Mouse (Mus musculus) forebrain, embryonic 11.5 days (tissue): ENCODE data around the gene Rab17. TPM values are rescaled to one million over a fixed set of nuclear protein-coding genes. Genes with fewer than 3 reads are reported as not detected.

Source experiments
- ATAC-seq: fragments of 200-750 bp; cut with Nextera tagmentation; replicated peaks from 2 replicates; pipeline ENCODE4 v1.8.0; 2017; ENCODE audit warnings: moderate TSS enrichment; ENCODE audit not compliant: low FRiP score
- DNase-seq: peaks from one replicate; pipeline ENCODE4 v3.0.0-alpha.2; 2017; ENCODE audit warnings: low spot score
- H3K27ac ChIP-seq: fragments of 300-500 bp; sonication (generic); 2 replicates; pipeline ENCODE4 v1.5.1; 2014; ENCODE audit warnings: low read depth, low read length
- H3K27me3 ChIP-seq: fragments of 300-500 bp; sonication (generic); 2 replicates; pipeline ENCODE4 v1.6.1; 2014; ENCODE audit warnings: mild to moderate bottlenecking, low read length, mixed read lengths; ENCODE audit not compliant: control insufficient read depth, insufficient read depth
- H3K36me3 ChIP-seq: fragments of 300-500 bp; sonication (generic); 2 replicates; pipeline ENCODE4 v1.6.1; 2014; ENCODE audit warnings: mild to moderate bottlenecking, low read length, moderate library complexity, mixed read lengths; ENCODE audit not compliant: control insufficient read depth, insufficient read depth
- H3K4me1 ChIP-seq: fragments of 300-500 bp; sonication (generic); replicated peaks from 2 replicates; pipeline ENCODE4 v1.6.1; 2014; ENCODE audit warnings: low read length, mixed read lengths; ENCODE audit not compliant: control insufficient read depth, insufficient read depth
- H3K4me2 ChIP-seq: fragments of 300-500 bp; sonication (generic); 2 replicates; pipeline ENCODE4 v1.6.1; 2014; ENCODE audit warnings: low read depth, mild to moderate bottlenecking, low read length, moderate library complexity, mixed read lengths; ENCODE audit not compliant: severe bottlenecking
- H3K4me3 ChIP-seq: fragments of 300-500 bp; sonication (generic); 2 replicates; pipeline ENCODE4 v1.5.1; 2014; ENCODE audit warnings: low read depth, low read length
- H3K9ac ChIP-seq: fragments of 300-500 bp; sonication (generic); 2 replicates; pipeline ENCODE4 v1.6.1; 2014; ENCODE audit warnings: low read length
- H3K9me3 ChIP-seq: fragments of 300-500 bp; sonication (generic); 2 replicates; pipeline ENCODE4 v1.6.1; 2016; ENCODE audit warnings: low read length, mixed read lengths; ENCODE audit not compliant: control insufficient read depth
- WGBS: fragments of 180-500 bp; shearing (Covaris S2); extraction: QIAGEN DNeasy Blood & Tissue Kit; methylation state at CpG from one replicate; pipeline ENCODE4 v1.1.7; 2014; 5-methylcytosine and 5-hydroxymethylcytosine counted together
- polyA plus RNA-seq: library from polyadenylated mRNA; unstranded; fragments of >200 nt; fragmentation: Nextera tagmentation; extraction: Ambion mirVana; gene quantifications from 2 replicates; pipeline ENCODE4 v1.2.1, GENCODE M21; 2014

The Rab17 gene
- polyA plus RNA-seq, 1 experiment from 2014 or later, result not detected

GRCm38 (mm10) chr1:90933001-90933400 lies 36.5 kb downstream of the Rab17 start:
- Histone ChIP-seq H3K9me3 (no peaks in the 10 kb centered on the region), H3K27ac (no peak overlapping the region), H3K36me3 (no peaks in the 10 kb centered on the region), H3K9ac (no peak overlapping the region), H3K4me2 (no peak overlapping the region), H3K4me1 (peaks cover 3% of the 10 kb centered on the region; the same call in 1 of the 2 replicates), H3K4me3 (no peak overlapping the region), H3K27me3 (peaks cover 2% of the 10 kb centered on the region; the same call in 1 of the 2 replicates)
- DNase-seq (no peak), ATAC-seq (no peak)
- 78% methylated on average over 5 of the region's 5 CpGs for WGBS

- H3K27me3 ChIP-seq, result peaks cover 3% of the 10 kb centered on the region; the same call in 1 of the 2 replicates
- ATAC-seq (no peak), DNase-seq (peak; percentile 92)
- no peak overlapping the region for H3K4me3 ChIP-seq
- H3K9ac ChIP-seq, result no peak overlapping the region
- no peaks in the 10 kb centered on the region for H3K9me3 ChIP-seq
- H3K36me3 ChIP-seq, result no peaks in the 10 kb centered on the region
- peak overlapping the region; percentile 54 for H3K4me2 ChIP-seq
- H3K27ac ChIP-seq, result no peak overlapping the region
- H3K4me1 ChIP-seq, result peaks cover 5% of the 10 kb centered on the region; the same call in 1 of the 2 replicates
- WGBS, result 2% methylated on average over 6 of the region's 6 CpGs
These were observed 40.9 kb downstream of the Rab17 start for GRCm38 (mm10) chr1:90928575-90928934.

- Histone ChIP-seq H3K27me3 (peaks cover 3% of the 10 kb centered on the region; the same call in 1 of the 2 replicates), H3K36me3 (no peaks in the 10 kb centered on the region), H3K4me1 (peaks cover 5% of the 10 kb centered on the region; the same call in 1 of the 2 replicates), H3K27ac (no peak overlapping the region), H3K9me3 (no peaks in the 10 kb centered on the region), H3K9ac (0 out of 2 replicates have a peak overlapping the region, but pooled peaks have one; percentile 20), H3K4me2 (peak overlapping the region; percentile 54), H3K4me3 (peak overlapping the region; percentile 17; the same call in 1 of the 2 replicates)
- DNase-seq, result peak; percentile 61
- WGBS, result 2% methylated on average over 23 of the region's 23 CpGs
- ATAC-seq, result no peak
These were observed 41.4 kb downstream of the Rab17 start for GRCm38 (mm10) chr1:90927929-90928574.

- Histone ChIP-seq H3K9me3 (no peaks in the 10 kb centered on the region), H3K4me2 (no peak overlapping the region), H3K27me3 (peaks cover 3% of the 10 kb centered on the region; the same call in 1 of the 2 replicates), H3K36me3 (no peaks in the 10 kb centered on the region), H3K4me3 (no peak overlapping the region), H3K9ac (no peak overlapping the region), H3K4me1 (peaks cover 5% of the 10 kb centered on the region; the same call in 1 of the 2 replicates), H3K27ac (no peak overlapping the region)
- DNase-seq, result no peak
- no peak for ATAC-seq
- WGBS, result 55% methylated on average over 15 of the region's 15 CpGs
These were observed 42.2 kb downstream of the Rab17 start for GRCm38 (mm10) chr1:90927308-90927707.

- 89% methylated on average over 4 of the region's 4 CpGs for WGBS
- Histone ChIP-seq H3K4me3 (no peak overlapping the region), H3K27me3 (peaks cover 3% of the 10 kb centered on the region; the same call in 1 of the 2 replicates), H3K9ac (no peak overlapping the region), H3K4me1 (peaks cover 5% of the 10 kb centered on the region; the same call in 1 of the 2 replicates), H3K27ac (no peak overlapping the region), H3K36me3 (no peaks in the 10 kb centered on the region), H3K9me3 (no peaks in the 10 kb centered on the region), H3K4me2 (no peak overlapping the region)
- ATAC-seq, result no peak
- DNase-seq, result no peak
These were observed 43.4 kb downstream of the Rab17 start for GRCm38 (mm10) chr1:90926030-90926429.

GRCm38 (mm10) chr1:90921687-90922086 lies 47.8 kb downstream of the Rab17 start:
- DNase-seq (no peak), ATAC-seq (no peak)
- Histone ChIP-seq H3K4me1 (no peaks in the 10 kb centered on the region), H3K9me3 (no peaks in the 10 kb centered on the region), H3K4me2 (no peak overlapping the region), H3K9ac (no peak overlapping the region), H3K36me3 (no peaks in the 10 kb centered on the region), H3K27ac (no peak overlapping the region), H3K27me3 (no peaks in the 10 kb centered on the region), H3K4me3 (no peak overlapping the region)
- 92% methylated on average over 9 of the region's 9 CpGs for WGBS

- no peak overlapping the region for H3K4me3 ChIP-seq
- no peaks in the 10 kb centered on the region for H3K4me1 ChIP-seq
- H3K36me3 ChIP-seq, result no peaks in the 10 kb centered on the region
- WGBS, result 65% methylated on average over 6 of the region's 6 CpGs
- DNase-seq, result no peak
- no peak overlapping the region for H3K4me2 ChIP-seq
- no peak overlapping the region for H3K9ac ChIP-seq
- H3K9me3 ChIP-seq, result no peaks in the 10 kb centered on the region
- no peak for ATAC-seq
- H3K27me3 ChIP-seq, result no peaks in the 10 kb centered on the region
- H3K27ac ChIP-seq, result no peak overlapping the region
These were observed 52.0 kb downstream of the Rab17 start for GRCm38 (mm10) chr1:90917509-90917908.

GRCm38 (mm10) chr1:90914948-90915569 lies 54.4 kb downstream of the Rab17 start, which contains the start of gene Mlph:
Mlph (plus strand) TSS chr1:90915085.
- Histone ChIP-seq H3K27me3 (no peaks in the 10 kb centered on the region), H3K4me3 (peak within 1 kb of the TSS; percentile 3; the same call in 1 of the 2 replicates), H3K27ac (no peak within 1 kb of the TSS), H3K36me3 (no peaks in the 10 kb centered on the region), H3K4me2 (peak within 1 kb of the TSS; percentile 38; the same call in 1 of the 2 replicates), H3K9me3 (no peaks in the 10 kb centered on the region), H3K4me1 (no peaks in the 10 kb centered on the region), H3K9ac (0 out of 2 replicates have a peak within 1 kb of the TSS, but pooled peaks have one; percentile 20)
- DNase-seq (peak; percentile 58), ATAC-seq (no peak)
- 11% methylated on average over 18 of the region's 18 CpGs for WGBS
